Mouse (Mus musculus) T-helper 1 cell (primary cell): ENCODE measurements at regions not wholly inside any gene's neighbourhood (a gene's known extent, or its start where the extent isn't known, plus 50 kb on each side); places are given as distances from the start of the nearest gene placed in this dataset.

Experiments used
- in situ Hi-C: fragments of 300-600 bp; cut with MboI, MseI; formaldehyde crosslinking; loops from one replicate; pipeline ENCODE4 v1.15.1; 2025; ENCODE audit warnings: high pct_unique_total_duplicates

DNA sequence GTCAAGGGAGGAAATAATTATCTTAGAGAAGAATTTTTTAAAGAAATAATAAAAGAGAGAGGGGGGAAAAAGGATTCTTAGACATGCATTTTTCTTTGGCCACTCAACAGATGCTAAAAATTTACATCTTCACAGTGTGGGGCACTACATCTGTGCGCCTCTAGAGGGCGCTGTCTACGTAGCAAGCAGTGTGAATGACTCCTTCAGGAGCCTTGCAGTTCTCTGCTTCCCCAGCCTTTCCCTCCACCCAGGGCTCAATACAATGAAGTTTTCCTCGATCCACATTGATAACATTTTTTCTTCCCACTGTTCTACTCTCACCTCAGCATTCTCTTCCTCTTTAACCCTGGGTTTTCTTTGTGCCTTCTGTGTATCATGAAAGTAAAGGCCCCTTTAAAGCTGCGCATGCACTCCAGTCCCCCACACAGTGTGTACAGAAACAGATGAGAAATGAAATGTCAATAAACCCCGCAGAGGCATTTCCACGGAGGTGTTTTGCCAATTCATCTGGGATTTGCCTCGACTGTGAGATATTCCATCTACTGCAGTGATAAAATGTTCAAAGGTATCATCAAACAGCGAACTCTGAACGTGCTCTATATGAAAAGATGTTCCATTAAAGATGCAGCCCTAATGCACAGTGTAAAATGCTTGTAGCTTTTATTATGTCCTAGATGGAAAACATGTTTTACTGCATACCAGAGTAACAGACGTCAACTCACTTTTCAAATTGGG, 181.2 kb downstream of the Rdh14 start:
- in situ Hi-C loops: no loop called here

DNA sequence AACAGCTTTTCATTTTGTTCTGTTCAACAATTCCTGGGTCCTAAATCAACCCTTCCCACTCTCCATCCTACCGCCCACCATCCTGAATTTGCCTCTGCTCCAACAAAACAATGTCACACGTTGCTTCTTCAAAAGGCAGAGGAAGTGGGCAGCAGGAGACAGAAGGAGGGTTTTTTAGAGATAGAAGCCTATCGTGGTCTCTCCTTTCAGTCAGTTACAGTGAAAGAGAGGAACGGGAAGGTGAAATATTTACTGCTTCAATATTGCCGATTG, 181.7 kb downstream of the Rdh14 start:
- in situ Hi-C loops: no loop called here

DNA sequence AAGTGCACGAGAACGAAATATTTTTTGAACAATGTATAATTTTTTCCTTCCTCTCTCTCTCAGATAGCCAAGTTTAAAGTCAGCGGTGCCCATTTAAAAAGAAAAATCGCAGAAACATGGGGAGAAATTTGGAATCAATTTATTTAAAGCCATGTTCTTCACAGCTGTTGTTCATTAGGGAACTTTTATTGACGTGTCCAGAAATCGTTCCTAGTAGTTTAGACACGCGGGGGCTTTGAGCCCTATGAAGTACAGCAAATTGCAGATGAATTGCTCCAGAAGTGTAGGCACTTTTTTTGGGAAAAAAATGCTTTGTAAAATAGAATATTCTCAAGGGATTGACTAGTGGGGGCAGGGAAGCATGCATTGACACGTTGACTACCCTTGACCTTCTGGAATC, 182.8 kb downstream of the Rdh14 start:
- in situ Hi-C loops: no loop called here

DNA sequence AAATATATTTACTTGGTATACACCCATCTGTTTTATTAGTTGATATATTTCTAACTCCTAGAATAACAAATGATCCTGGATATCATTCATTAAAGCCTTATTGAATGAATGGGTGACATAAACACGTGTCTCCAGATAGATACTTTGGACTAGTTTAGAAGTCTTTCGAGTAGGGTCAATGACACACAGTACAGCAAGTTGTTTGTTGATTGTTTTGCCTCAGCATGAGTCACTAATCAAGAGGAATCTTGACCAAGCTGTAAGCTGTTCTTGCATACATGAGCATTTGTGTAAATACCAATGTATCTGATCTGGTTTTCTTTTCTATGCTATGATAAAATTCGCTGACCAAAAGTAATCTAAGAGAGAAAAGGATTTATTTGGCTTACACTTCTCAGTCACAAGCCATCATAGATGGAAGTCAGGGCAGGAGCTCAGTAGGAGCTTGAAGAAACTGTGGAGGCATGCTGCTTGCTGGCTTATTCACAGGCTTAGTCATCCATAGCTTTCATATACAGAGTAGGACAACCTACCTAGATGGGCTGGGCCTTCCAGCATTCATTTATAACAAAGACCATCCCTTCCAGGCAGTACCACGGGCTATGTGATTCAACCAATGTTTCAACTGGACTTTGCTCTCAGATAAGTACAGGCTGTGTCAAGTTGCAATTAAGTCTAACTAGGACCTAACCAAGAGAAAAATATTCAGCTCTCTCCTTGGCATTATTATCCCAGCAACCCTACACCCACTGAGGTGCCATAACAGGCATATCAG, 192.5 kb downstream of the Rdh14 start:
- in situ Hi-C loops: no loop called here

DNA sequence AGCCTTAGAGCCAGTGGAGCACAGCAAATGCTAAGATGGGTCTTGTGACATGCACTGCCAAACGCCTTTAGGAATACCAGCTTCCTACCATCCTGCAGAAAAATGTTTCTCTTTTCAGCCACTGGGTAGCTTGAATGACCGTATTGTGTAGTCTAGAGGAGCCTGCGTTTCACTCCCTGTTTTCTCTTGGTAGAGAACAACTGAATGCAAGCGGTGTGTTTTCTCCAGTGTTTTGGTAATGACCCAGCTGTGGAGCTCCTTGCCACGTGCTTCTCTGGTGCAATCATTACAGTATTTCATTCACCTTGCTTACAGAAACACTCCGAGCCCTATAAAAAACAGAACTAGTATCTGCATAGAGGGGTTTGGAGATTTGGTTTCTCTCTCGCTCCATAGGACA, 193.5 kb downstream of the Rdh14 start:
- in situ Hi-C loops: no loop called here

DNA sequence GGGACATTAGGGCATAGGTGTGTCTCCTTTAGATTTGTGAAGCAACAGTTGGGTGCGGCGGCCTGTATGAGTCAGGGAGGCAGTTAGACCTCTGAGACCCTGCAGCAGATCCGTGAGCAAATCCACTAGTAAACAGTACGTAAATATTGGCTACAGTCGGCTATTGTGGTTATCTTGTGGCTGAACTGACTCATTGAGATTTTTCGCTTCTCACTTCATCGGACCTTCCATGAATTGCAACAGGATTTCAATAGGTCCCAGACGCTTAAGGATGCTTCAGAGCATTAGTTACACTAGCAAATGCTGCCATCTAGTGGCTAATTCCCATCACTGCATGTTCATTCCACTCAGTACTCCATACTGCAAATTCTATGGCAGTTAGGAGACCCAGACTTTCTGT, 199.0 kb downstream of the Rdh14 start:
- in situ Hi-C loops: no loop called here

- in situ Hi-C loops: loop anchor here (5.0 to 10.0 kb wide), 4 partner anchors 574 to 1267 kb away; partner anchors contain the start of gene Osr1
Measured at GRCm38 (mm10) chr12:10597976-10598746, 207.6 kb downstream of the Rdh14 start.

- in situ Hi-C loops: no loop called here
Measured at GRCm38 (mm10) chr12:10600111-10600510, 209.5 kb downstream of the Rdh14 start.

DNA sequence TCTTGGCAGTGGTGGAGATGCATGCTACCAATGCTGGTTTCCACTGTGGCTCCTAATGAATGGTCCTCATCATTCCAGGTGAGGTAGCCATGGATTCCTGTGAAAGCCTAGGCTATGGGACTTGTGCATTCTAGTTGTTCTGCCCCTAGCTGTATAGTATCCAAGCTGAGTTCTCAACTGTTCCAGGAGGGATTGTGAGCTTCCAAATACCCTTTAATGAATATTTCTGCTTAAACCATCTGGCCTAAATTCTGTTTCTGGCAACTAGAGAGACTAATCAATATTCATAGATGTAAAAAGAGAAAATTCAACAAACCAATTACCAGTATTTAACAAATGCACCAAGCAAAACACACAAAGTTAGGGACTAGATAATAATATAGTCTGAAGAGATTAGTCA, 227.7 kb downstream of the Rdh14 start:
- in situ Hi-C loops: loop anchor here (10.0 kb wide), 1 partner anchor 456 kb away; no protein-coding TSS in a partner anchor

- in situ Hi-C loops: no loop called here
Measured at GRCm38 (mm10) chr12:10620541-10620940, 230.0 kb downstream of the Rdh14 start.

GRCm38 (mm10) chr12:10638591-10638990, 248.0 kb downstream of the Rdh14 start:
- in situ Hi-C loops: no loop called here

- in situ Hi-C loops: no loop called here
Measured at GRCm38 (mm10) chr12:10654466-10655184, 264.1 kb downstream of the Rdh14 start.

DNA sequence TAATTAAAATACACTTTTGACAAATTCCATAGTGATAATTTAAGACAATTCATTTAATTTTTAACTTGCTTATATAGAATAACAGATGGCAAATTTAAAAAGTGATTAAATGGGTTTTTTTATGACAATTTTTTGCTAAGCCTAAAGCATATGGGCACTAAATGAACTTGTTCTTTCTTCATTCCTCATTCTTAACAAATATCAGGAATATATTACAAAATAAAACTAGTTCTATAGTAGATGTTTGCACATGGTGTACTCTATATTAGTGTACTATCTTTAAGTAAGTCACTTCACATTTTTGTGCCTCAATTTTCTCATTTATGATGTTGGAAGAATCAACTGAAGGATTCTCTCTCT, 264.6 kb downstream of the Rdh14 start:
- in situ Hi-C loops: no loop called here

GRCm38 (mm10) chr12:10658826-10659225, 268.3 kb downstream of the Rdh14 start:
- in situ Hi-C loops: no loop called here

GRCm38 (mm10) chr12:10686747-10687146, 296.2 kb downstream of the Rdh14 start:
- in situ Hi-C loops: no loop called here
